Mouse (Mus musculus): ENCODE results near the gene Crybb1.

The Crybb1 gene

DNA sequence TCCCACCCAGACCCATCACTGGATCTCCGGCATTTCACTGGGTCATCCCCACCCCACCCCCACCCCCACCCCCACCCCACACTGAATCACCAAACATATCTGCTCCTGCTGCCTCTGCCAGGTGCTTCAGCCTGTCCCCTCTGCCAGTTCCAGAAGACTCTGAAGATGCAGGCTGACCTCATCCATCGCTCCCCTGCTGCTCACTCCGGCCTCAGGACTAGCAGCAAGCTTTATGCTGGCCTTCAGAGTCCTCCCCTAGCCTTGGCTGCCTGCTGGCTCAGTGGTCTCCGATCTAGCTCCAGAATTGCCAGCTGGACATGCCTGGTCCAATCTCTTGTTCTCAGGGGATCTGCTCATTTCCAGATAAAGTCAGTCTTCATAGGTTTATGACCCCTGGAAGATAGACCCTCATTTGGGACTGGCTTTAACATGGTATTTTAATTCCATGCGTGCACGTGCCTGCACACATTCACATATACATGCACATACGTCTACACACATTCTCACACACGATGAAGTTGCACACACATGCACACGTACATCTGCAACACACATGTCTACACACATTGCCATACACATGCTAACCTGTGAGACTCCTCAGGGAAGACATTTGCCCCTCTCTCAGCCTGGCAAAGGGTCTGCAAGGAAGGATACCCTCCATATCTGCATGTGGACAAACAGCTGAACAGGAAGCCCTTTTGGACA is 17.6 kb upstream of the Crybb1 start:
- DNase-seq (ENCODE audit: low spot score in 2 of 2) = no peak

DNA sequence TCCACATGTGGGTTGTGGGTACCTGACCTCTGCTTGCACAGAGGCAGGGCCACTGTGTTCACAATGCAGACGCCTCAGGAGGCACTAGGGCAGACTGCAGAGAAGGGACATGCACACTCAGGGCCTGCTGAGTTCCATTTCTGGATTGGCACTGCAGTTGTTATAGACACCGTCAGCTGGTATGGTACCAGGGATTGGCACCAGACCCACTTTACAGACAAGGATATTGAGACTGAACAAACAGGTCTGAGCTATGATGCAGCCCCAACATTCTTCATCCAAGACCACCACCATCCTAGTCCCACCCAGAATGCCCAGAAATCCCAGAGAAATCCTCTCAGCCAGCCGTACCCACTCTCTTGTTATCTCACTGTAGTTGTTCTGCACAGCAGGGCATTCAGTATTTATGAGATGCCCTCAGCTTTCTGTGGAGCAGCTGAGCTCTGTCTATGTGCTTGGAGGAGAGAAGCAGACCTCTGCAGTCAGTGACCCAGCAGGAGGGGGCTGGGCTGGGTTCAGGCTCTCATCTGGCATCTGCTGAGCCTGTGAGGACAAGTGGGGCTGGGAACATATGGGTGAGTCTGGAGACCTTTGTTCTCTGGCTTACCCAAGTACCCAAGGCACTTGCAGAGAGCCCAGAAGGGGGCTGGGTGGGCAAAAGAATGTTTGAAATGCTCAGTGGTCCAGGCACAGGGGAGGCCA is 16.7 kb upstream of the Crybb1 start:
- DNase-seq (ENCODE audit: low spot score in 2 of 2) = no peak

DNA sequence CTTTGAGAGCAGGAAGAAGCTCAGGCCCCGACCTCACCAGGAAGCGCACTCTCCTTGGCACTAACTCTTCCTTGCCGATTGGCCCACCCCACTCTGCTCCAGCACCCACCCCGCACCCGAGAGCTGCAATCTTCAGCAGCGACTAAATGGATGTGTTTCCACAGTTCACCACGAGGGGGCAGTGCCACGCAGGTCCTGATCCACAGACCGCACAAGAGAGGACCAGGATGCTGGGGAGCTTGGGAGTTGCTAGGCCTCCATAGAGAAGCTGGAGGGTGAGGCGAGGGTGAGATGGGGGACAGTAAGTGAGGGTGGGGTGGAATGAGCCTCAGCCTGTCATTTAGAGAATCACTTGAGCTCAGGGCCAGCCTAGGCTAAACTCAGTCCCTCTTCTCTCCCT is 14.9 kb upstream of the Crybb1 start:
- DNase-seq (ENCODE audit: low spot score in 2 of 2) = peak; percentile 70 to 81

DNA sequence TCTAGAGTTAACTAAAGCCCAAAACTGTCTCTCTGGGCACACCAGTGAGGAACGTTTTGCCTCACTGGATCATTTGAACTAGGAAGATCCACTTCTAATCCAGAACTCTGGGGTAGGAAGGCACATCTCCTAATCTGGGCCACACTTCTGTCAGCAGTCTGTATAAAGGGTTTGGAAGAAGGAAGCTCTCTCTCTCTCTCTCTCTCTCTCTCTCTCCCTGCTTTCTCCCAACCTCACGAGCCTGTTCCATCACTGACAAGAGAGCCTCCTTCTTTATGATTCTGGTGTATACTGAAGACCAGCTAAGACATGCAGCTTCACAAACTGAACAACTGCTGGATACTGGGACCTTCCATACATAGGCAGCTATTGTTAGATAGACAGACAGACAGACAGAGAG is 13.8 kb upstream of the Crybb1 start:
- no peak for DNase-seq (ENCODE audit: low spot score in 2 of 2)

DNA sequence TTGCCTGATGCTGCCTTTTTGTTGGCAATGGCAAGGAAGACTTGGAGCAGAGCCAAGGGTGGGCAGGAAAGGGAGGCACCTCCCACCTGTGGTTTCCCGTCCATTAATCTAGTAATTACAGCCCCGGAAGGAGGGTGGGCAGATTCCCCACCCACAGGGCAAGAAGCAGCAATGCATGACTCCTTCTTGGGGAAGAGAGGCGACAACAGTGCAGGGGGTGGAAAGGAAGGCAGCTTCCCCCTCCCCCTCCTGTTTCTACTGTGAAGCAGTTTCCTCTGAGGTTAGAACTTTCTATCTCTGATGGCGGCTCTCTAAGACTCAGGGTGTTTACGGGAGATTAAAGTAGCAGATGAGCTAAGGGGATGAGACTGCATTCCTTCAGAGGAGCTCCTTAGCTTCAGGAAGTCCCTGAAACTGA is 13.2 kb upstream of the Crybb1 start:
- no peak for DNase-seq (ENCODE audit: low spot score in 2 of 2)

DNA sequence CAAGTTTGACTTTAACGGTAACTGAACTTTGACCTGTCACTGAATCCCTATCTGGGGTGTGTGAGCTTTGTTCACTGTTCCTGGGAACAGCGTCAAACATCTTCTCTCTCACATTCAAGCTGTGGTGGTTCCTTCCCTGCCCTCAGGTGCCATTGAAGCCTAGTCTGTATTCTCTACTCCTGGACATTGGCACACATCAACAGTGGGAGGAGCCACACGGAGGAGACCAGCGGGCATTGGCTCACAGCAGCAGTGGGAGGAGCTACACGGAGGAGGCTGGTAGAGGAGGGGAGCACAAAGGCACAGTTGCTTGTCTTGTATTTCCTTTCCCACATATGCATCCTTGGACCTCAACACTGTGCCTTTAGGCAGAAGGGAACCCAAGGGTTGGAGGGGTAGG is 12.6 kb upstream of the Crybb1 start:
- DNase-seq (ENCODE audit: low spot score in 2 of 2) = no peak

DNA sequence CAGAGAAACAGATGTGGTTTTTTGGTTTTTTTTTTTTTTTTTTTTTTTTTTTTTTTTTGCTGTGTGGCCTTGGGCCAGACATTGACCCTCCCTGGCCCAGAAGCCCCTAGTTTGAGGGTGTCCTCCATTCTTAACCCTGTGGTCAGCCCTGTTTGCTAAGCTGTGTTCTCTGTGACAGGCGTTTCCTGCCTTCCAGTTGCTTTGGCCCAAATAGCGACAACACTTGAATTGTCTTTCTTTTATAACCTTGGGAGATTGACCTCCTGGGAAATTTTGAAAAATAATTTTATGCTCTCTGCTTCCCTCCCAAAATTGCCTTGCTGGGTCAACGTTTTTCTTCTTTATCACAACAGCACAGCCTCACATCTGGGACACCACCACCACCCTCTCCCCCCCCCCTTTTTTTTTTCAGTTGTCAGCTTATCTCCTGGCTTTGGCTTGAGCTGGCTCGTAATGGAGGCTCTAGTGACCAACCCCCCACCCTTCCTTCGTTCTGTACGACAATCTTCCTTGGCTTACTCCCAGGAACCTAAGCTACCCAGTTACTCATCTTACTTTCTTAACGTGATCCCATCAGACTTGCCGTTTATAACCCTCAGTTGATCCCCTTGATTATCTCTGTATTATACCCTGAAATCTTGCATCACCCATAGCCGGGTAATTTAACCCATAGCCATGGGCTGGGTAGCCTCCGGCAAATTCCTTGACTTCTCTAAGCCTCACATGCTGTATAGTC is 11.9 kb upstream of the Crybb1 start:
- no peak for DNase-seq (ENCODE audit: low spot score in 2 of 2)

DNA sequence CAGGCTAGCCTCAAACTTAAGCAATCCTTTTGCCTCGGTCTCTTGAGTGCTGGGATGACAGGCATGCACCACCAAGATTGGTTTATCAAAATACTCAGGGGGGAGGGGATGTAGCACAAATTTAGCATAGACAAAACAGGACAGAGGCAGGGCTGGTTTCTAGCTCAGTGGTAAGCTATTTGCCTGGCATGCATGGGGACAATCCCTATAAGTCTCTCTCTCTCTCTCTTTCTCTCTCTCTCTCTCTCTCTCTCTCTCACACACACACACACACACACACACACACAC is 11.4 kb upstream of the Crybb1 start:
- DNase-seq (ENCODE audit: low spot score in 2 of 2) = no peak

DNA sequence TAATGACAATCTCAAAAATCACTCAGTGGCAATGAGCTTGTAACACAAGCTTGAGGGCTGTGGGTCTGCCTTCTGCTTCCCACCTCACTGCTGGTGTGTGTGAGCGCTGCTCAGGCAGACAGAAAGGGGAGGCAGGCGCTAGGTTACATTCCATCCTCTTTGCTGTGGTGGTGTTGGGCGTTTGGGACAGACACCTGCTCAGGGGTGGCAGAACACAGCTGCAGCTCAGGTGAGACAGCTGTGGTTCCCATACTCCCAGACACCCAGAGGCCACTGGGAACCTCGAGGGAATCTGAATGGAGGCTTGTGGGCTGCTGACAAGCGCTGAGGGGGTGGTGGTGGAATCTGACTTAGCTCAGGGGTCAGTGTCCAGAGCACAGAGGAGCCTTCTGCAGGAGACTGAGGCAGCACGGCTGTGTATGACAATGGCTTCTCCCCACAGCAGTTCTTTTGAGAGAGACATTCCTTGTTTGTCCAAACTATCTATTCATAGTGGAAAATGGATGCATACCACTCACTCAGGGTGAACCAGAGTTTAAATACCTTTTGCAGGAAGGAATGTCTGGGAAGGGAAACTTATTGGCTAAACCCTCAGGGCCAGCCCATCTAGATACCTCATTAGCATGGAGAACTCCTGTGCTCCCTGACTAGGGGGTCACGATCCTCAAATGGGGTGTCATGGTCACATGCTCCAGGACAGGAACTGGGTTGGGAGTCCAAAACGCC is 10.6 kb upstream of the Crybb1 start:
- no peak for DNase-seq (ENCODE audit: low spot score in 2 of 2)

DNA sequence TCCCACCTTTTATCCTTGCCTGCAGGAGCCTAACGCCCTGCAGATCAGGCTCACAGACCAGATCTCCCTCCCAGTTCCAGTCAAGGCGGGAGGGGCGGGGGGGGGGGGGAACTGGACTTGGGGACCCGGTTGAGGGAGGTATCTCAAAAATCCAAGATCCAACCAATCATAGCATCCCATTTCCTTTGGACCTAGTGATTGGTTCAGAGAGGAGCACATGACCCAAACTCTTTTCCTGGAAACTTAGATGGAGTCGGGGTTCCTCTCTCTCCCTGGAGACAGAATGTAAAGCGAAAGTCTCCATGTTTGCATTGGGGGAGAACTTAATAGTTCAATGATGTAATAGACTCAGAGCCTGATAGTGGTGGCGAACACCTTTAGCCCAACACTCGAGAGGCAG is 8.2 kb upstream of the Crybb1 start:
- no peak for DNase-seq (ENCODE audit: low spot score in 2 of 2)

DNA sequence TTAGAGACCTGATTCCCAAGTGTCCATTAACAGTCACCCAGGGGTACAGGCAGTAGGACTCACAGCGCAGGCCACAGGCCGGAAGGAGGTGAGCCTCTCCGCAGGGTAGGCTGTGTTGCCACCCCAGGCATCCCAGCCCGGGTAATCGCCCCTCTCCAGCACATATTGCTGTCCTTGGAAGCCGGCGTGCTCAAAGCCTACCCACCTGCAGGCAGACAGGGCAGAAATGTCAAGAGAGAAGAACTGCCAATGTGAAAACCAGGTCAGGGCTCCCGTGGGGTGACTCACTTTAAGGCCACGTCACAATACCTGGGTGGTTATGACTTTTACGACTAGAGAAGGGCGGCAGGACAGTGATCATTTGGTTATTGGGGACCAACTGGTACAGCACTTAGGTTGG is 6.5 kb upstream of the Crybb1 start:
- no peak for DNase-seq (ENCODE audit: low spot score in 2 of 2)

DNA sequence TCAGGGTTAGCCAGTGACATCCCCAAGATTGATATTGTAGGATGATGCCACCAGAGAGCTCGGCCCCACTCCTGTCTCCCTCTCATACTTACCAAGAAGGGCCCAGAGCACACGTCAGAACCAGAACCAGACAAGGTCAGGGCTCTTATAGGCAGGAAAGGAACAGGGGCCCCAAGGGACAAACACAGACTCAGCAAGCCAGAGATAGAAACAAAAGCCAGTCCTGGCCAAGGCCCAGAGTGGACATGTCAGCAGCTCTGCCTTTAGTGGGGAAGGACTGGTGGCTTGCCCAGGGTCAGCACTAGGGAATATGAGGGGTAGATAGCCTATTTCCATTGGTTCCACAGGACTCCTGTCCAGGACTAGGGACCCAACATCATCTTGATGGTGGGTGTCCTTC is 3.2 kb upstream of the Crybb1 start, which contains the start of gene Cryba4:
Gene Cryba4, minus strand, starts transcription at position 119 of the 400 bp plus-strand sequence.
- no peak for DNase-seq (ENCODE audit: low spot score in 2 of 2)

DNA sequence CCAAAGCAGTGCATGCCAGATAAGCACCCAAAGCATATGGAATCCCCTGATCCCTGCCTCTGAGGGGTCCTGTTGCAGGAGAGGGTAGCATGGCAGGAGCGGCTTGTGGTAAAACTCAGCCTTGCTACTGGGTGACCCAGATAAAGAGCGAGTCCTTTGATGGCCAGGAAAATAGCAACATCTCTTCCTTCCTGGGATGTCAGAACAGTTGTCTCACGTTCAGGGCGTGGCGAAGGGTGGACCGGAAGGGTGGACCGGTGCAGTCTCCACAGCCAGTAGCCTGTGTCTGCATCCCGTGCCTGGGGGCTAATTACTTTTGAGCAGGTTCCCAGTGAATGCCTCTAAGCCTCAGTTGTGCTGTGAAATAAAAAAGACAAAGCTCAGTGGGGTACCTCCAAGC is 2.4 kb upstream of the Crybb1 start:
- DNase-seq (ENCODE audit: low spot score in 2 of 2) = no peak

DNA sequence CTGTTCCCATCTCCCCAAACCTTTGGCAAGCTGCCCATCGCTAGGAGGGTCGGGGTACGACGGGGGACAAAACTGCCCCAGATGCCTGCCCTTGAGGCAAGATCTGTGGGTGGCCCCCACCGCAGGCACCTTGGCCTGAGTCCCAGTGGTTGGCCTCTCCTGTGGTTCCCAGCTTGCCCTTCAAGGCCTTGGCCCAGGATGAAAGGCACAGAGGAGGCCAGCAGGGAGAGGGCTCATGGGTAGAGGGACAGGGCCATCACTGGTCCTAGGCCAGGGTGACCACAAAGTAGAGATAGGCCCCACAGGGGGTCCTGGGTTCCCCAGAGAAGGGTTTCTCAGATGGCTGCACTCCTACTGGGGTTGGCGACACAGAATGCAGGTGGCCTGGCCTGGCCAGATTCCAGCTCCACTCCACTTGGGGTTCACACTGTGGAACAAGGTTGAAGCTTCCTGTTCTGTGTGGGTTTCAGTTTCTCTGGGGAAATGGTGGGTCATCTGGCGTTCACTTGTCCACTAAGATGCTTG is 1.3 kb upstream of the Crybb1 start:
- no peak for DNase-seq (ENCODE audit: low spot score in 2 of 2)

DNA sequence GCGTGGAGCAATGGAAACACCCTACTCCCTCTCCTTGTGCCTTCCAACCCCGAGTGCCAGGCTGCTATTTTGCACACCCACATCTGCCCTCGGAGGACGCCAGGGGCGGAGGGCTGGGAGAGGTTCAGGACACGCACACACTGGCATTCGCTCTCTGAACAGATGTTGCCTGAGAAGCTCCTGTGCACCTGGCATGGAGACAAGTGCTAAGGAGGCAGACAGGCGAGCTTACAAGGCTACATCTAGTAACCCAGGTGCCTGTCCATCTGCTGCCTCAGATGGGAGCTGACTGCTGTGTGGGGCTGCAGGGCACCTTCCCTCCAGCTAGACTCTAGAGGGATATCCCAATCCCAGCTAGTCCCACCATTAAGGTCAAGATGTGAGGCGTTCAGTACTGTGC is 842 bp downstream of the Crybb1 start:
- no peak for DNase-seq (ENCODE audit: low spot score in 2 of 2)

DNA sequence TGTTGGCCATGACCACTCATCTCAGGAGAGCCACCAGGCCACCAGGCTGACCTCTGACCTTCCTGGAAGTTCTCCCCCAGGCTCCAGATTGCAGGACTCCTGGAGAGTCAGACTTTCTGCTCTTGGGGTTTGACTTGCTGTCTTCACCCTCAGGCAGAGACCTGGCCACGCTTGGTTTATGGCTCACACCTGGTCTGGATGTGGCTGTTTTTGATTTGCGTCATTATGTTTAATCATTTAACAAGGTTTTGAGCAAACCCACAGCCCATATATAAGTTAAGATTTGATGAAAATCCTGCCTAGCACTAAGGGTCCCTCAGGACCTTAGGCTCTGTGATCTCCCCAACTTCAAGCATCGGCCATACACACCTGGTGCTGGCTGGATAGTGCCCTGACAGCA is 2.3 kb downstream of the Crybb1 start:
- DNase-seq (ENCODE audit: low spot score in 2 of 2) = no peak

DNA sequence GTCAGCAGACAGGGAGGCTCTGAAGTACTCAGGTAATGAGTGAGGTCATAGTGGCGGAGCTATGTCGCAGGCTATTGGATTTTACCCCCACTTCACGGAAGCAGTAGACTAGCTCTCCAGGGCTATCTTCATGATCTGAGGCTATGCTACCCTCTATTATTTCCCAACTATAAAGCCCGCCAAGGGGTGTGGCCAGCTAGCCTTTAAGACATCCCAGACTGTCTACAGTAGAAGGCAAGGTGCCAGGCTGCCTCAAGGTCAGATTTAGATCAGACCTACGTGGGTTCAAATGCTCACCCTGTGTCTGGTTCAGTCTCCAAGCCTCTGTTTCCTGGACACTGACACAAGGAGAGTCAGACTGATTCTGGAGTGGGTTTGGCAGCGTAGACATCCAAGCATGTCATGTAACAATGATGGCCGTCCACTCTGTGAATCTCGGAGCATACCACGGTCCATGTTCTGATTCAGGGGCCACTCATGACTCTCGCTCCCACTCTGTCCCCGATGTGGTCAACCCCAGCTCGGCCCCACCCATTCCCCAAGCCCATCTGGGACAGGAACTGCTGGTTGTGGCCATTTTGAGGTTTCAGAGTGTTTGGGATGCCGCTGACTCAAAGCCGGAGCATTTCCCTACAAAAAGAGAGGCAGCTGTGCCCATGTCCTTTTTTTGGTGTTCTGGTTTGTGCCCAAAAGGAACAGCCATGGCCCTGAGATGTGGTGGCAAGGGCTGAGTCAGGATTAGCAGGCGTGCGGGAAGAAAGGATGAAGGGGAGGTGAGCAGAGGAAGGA is 4.4 kb downstream of the Crybb1 start:
- DNase-seq (ENCODE audit: low spot score in 2 of 2) = no peak

DNA sequence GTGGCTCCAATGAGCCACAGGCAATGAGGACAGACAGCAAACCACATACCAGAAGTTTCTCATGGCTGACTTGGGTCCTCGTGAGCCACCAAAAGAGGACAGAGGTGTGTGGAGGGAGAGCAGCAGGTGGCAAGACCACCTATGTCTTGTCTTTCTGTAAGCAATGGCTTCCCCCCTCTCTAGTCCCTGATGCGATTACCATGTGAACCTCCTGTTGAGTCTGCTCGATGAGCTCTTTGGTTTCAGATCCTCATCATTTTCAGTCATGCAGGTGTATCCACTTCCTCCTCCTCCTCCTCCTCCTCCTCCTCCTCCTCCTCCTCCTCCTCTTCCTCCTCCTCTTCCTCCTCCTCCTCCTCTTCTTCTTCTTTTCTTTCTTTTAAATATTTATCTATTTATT is 5.2 kb downstream of the Crybb1 start:
- DNase-seq (ENCODE audit: low spot score in 2 of 2) = no peak

DNA sequence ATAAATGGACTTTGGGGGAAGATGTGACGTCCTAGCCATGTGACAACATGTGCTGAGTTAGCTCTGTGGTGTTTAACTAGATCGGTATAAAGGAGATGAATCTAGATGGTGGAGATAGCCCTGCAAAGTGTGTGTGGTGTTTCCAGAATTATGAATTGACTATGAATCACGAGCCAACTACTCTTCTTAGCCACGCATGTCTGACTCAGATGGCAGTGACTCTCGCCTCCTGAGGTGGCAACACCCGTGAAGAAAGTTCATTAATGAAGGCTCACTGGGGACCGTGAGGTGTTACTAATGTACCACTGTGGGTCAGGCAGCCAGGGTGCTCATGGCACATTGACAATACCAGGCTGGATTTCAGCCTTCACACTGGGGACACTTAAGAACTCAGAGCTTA is 8.5 kb downstream of the Crybb1 start:
- DNase-seq (ENCODE audit: low spot score in 2 of 2) = no peak

DNA sequence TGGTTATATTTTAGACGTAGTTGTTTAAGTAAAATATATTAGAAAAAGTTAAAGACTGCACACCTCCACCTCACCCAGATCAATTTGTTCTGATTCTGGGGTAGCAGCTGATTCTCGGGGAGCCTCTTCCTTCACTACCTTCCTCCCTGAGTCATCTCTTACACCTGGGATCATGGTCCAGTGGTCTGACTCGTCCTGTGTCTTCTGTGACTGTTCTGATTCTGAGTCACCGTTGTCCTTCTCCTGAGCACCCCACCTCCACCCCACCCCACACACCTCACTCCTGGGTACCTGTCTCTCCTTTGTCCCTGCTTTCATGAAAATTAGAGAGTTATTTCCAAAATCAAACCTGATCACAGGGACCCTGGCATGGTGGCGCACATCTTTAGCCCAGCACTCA is 9.5 kb downstream of the Crybb1 start:
- DNase-seq (ENCODE audit: low spot score in 2 of 2) = no peak

DNA sequence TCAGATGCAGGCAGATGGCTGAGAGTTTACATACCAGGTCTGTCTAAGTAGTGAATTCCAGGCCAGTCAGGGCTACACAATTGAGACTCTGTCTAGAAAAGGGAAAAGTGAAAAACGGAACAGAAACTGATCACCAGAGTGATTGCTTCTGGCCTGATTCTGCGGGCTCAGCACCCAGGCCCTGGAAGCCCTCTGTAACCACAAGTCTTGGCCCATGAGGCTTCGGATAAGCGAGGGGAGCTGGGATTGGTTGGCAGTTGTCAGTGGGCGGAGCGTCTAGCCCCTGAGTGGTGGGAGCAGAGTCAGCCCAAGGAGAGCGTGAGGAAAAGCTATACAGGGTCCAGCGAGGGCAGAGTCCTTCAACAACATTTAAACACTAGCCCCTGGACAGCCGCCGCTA is 9.9 kb downstream of the Crybb1 start:
- no peak for DNase-seq (ENCODE audit: low spot score in 2 of 2)

Measured in spleen, postnatal 14 days (tissue).